Mouse (Mus musculus): ENCODE measurements at regions not wholly inside any gene's neighbourhood (a gene's known extent, or its start where the extent isn't known, plus 50 kb on each side); places are given as distances from the start of the nearest gene placed in this dataset.

- TF ChIP-seq CTCF (conservative IDR thresholded peaks at IDR 0.05; ENCODE audit: low read length) (no peak), POU5F1 (IDR thresholded peaks at IDR 0.05; ENCODE audit: borderline replicate concordance, low read length) (no peak)
These were observed 313.0 kb upstream of the Spred2 start for GRCm38 (mm10) chr11:19611217-19611616.

Measured in E14TG2a.4 (cell line).